Mouse (Mus musculus) thymus, adult 2 months (tissue): ENCODE results near the gene Epb41. TPM values are rescaled to one million over a fixed set of nuclear protein-coding genes. Genes with fewer than 3 reads are reported as not detected.

ENCODE experiments used
- DNase-seq: peaks from one replicate; pipeline ENCODE4 v3.0.0; 2021
- H3K27ac ChIP-seq: fragments of 200-500 bp; 2 replicates; pipeline ENCODE4 v1.5.1; 2012; ENCODE audit warnings: low read length, control low read depth; ENCODE audit not compliant: control insufficient read depth, insufficient read depth
- H3K27me3 ChIP-seq: fragments of 200-500 bp; 2 replicates; pipeline ENCODE4 v1.6.1; 2012; ENCODE audit warnings: mild to moderate bottlenecking, low read length, moderate library complexity, mixed read lengths; ENCODE audit not compliant: control insufficient read depth, insufficient read depth
- H3K36me3 ChIP-seq: fragments of 200-500 bp; 2 replicates; pipeline ENCODE4 v1.6.1; 2012; ENCODE audit warnings: mild to moderate bottlenecking, low read length, moderate library complexity; ENCODE audit not compliant: control insufficient read depth, insufficient read depth
- H3K4me1 ChIP-seq: fragments of 200-500 bp; replicated peaks from 2 replicates; pipeline ENCODE4 v1.6.1; 2012; ENCODE audit warnings: low read length; ENCODE audit not compliant: control insufficient read depth, insufficient read depth
- H3K4me3 ChIP-seq: fragments of 200-500 bp; 2 replicates; pipeline ENCODE4 v1.5.1; 2012; ENCODE audit warnings: mild to moderate bottlenecking, low read length, control low read depth, moderate library complexity; ENCODE audit not compliant: control insufficient read depth, insufficient read depth
- CTCF ChIP-seq: fragments of 200-500 bp; IDR thresholded peaks from 2 replicates; pipeline ENCODE4 v1.5.1; 2012; ENCODE audit warnings: mild to moderate bottlenecking, control low read depth, low read length, moderate library complexity, borderline replicate concordance; ENCODE audit not compliant: control insufficient read depth, poor library complexity, insufficient read depth; ENCODE audit errors: extremely low read depth
- POLR2A ChIP-seq: fragments of 200-500 bp; IDR thresholded peaks from 2 replicates; pipeline ENCODE4 v1.6.1; 2012; ENCODE audit warnings: mild to moderate bottlenecking, low read length, control low read depth, moderate library complexity; ENCODE audit not compliant: control insufficient read depth, poor library complexity, insufficient read depth; ENCODE audit errors: extremely low read depth
- WGBS: fragments of 180-500 bp; shearing (Covaris S2); methylation state at CpG from one replicate; pipeline ENCODE4 v1.1.7; 2018; 5-methylcytosine and 5-hydroxymethylcytosine counted together
- polyA plus RNA-seq: library from polyadenylated mRNA; depleted of rRNA; stranded (reverse); fragments of >200 nt; gene quantifications from 2 replicates; pipeline ENCODE4 v1.2.3, GENCODE M21; 2012

Gene Epb41
- polyA plus RNA-seq, 1 experiment: 103 TPM

DNA sequence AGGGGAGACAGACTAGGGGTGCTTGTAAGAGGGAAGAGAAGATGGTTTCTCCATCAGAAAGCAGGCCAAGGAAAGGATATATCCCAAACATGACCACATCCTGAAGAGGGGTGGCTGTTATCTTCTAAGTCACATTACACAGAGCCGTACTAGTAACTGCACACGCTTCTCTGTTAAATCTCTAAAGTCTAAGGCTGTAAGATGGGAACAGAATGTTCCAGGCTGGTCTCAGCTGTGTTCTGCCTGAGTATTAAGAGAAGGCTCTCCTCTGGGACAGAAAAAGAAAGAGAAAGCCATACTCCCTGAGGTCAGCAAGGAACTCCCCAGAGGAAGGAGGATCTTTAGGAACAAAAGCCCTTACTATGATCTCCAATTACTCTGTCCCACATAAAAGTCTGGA lies 36.3 kb downstream of the Epb41 start:
- no peaks in the 10 kb centered on the region for H3K27me3 ChIP-seq
- no peak for DNase-seq
- H3K4me1 ChIP-seq: peaks cover 19% of the 10 kb centered on the region
- 50% methylated on average over 2 of the region's 2 CpGs for WGBS
- H3K4me3 ChIP-seq: no peak overlapping the region
- no peak overlapping the region; the same call in 1 of the 2 replicates for H3K27ac ChIP-seq
- no peaks in the 10 kb centered on the region for H3K36me3 ChIP-seq
- TF ChIP-seq CTCF (no peak), POLR2A (no peak)

DNA sequence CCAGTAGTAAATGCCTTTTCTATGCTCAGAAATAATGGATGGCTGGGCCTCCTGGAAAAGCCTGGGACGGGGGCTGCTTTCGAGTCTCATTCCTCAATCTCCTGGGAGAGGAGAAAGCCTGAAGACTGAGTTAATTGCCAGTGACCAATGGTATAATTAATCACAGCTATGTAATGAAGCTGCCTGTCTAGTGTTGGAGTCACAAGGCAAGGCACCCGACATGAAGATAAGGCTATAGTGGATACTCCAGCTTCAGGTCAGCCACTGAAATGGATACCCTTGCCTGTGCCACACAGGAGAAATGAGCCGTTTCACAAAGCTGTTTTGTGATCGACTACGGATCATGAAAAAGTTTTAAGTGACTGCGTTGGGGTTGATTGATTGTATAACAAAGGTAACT lies 37.1 kb downstream of the Epb41 start:
- DNase-seq: no peak
- Histone ChIP-seq H3K27me3 (no peaks in the 10 kb centered on the region), H3K36me3 (no peaks in the 10 kb centered on the region), H3K4me3 (no peak overlapping the region), H3K27ac (no peak overlapping the region), H3K4me1 (peaks cover 19% of the 10 kb centered on the region)
- WGBS: 92% methylated on average over 7 of the region's 7 CpGs
- no peak for TF ChIP-seq CTCF
- no peak for TF ChIP-seq POLR2A

DNA sequence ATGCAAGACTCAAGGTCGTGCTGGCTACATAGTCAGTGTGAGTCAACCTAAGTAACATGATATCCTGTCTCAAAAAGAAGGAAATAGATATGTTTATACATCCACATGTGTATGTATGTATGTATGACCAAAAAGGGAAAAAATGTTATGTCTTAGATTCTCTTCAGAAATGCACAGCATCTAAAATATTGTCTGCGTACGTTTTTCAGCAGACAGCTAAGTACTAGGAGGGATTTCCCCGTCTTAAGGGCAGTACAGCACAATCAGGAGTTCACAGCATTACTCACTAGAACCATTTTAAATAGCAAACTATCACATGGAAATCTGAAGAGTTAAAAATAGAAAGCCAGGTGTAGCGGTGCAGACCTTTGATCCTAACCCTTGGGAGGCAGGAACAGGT lies 38.0 kb downstream of the Epb41 start:
- Histone ChIP-seq H3K27ac (no peak overlapping the region), H3K4me1 (peaks cover 19% of the 10 kb centered on the region)
- 65% methylated on average over 5 of the region's 5 CpGs for WGBS

DNA sequence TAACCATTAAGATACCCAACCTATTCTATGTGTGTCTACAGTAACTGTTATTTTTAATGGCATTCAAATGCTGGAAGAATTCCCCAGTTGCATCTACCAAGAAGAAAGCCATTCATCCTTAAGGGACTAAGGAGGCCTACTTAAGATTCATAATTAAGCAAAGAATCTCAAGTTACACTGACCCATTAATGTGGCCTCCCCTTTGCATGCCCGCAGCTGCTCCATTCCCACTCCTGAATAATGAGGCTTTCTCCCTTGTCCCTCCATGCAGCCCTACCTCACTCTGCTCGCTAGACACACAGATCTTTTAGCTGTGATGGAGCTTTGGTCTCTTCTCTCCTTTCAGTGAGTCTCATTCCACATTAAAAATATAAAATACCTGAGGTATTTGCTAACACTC lies 40.9 kb downstream of the Epb41 start:
- Histone ChIP-seq H3K27ac (no peak overlapping the region), H3K27me3 (no peaks in the 10 kb centered on the region), H3K4me1 (peaks cover 12% of the 10 kb centered on the region), H3K4me3 (no peak overlapping the region), H3K36me3 (no peaks in the 10 kb centered on the region)
- TF ChIP-seq POLR2A: no peak
- TF ChIP-seq CTCF: no peak
- 94% methylated on average over 2 of the region's 2 CpGs for WGBS
- DNase-seq: no peak

More for the DNA sequence above, 38.0 kb downstream of the Epb41 start:
- Histone ChIP-seq H3K36me3 (no peaks in the 10 kb centered on the region), H3K27me3 (no peaks in the 10 kb centered on the region), H3K4me3 (no peak overlapping the region)
- no peak for DNase-seq
- no peak for TF ChIP-seq CTCF

DNA sequence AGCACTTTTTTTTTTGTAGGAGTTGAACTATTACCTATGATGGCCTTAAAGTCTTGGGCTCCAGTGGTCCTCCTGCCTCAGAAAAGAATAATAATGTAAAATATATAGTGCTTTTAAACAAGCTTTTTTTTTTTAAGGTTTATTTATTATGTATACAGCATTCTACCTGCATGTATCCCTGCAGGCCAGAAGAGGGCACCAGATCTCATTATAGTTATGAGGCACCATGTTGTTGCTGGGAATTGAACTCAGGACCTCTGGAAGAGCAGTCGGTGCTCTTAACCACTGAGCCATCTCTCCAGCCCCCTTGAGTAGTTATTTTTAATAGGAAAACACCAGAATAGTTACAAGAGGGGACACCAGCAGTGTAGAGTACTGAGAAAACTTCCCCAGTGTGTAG lies 41.9 kb downstream of the Epb41 start:
- H3K27me3 ChIP-seq: no peaks in the 10 kb centered on the region
- H3K4me1 ChIP-seq: peaks cover 10% of the 10 kb centered on the region
- WGBS: 91% methylated on average over 1 of the region's 1 CpGs
- TF ChIP-seq CTCF: no peak
- no peak for TF ChIP-seq POLR2A
- no peak for DNase-seq
- no peak overlapping the region for H3K27ac ChIP-seq
- no peak overlapping the region for H3K4me3 ChIP-seq
- H3K36me3 ChIP-seq: no peaks in the 10 kb centered on the region

DNA sequence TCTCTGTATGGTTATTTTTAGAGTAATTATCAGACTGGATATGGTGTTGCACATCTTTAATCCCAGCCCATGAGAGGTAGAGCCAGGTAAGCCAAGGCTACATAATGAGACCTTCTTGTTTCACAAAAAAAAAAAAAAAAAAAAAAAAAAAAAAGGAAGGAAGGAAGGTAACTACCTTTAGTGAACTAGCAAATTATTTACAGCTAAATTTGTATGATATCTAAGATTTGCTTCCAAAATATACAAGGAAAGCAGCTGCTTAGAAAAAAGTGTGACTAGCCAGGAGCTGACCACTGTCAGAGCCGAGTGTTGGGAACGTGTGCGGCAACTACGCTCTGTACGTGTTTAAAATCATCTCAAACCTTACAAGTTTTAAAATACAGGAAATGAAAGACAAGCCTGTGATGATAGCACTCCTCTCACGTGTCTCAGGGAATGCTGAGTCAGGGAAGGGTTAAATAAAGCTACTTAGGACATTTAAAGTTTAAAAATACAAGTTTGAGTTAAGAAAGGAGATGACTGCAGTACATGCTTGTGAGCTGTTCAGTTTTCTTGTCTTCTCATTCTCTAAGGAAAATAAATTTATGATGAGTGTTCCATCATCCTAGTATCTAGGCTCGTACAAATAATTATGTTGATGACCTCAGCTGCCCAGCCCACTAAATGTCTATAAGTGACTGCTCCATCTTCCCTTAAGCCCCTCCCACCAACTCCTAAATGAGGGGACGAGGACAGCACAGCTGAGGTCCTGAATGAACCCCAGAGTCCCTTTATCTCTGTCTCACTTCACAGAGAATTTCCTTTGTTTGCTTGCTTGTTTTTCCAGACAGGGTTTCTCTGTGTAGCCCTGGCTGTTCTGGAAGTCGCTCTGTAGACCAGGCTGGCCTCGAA lies 45.0 kb downstream of the Epb41 start:
- Histone ChIP-seq H3K27ac (no peak overlapping the region), H3K27me3 (no peaks in the 10 kb centered on the region), H3K36me3 (no peaks in the 10 kb centered on the region), H3K4me3 (no peak overlapping the region), H3K4me1 (peaks cover 4% of the 10 kb centered on the region)
- WGBS: 70% methylated on average over 10 of the region's 10 CpGs
- DNase-seq: no peak
- no peak for TF ChIP-seq CTCF

DNA sequence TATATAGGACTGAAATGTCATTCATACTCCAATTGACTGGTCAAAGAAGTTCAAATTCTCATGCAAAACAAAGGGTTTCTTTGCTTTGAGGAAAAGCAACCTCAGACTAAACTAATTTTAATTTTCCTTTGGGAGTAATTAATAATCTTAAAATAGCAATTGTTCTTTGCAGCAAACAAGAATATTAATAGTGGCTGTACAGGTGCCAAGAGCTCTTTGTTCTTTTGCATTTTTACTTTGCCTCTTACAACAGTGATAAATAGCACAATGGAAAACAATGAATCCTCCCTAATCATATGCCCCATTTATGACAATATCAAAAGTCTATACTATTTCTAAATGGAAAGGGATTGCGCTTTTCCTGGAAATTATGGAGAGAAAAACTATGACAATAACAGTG lies 47.3 kb downstream of the Epb41 start:
- Histone ChIP-seq H3K36me3 (no peaks in the 10 kb centered on the region), H3K4me1 (peaks cover 4% of the 10 kb centered on the region), H3K4me3 (no peak overlapping the region), H3K27me3 (no peaks in the 10 kb centered on the region), H3K27ac (no peak overlapping the region)
- WGBS: 95% methylated on average over 1 of the region's 1 CpGs
- TF ChIP-seq POLR2A: no peak
- no peak for TF ChIP-seq CTCF
- DNase-seq: no peak
